Mouse (Mus musculus) adrenal gland, adult 10 weeks (tissue): ENCODE results near the gene Kif26a. TPM values are rescaled to one million over a fixed set of nuclear protein-coding genes. Genes with fewer than 3 reads are reported as not detected.

Source experiments
- polyA plus RNA-seq: library from polyadenylated mRNA; stranded (reverse); fragments of 350-450 nt; fragmentation: Illumina TruSeq; extraction: RNeasy Lipid Tissue Mini Kit (QIAGEN cat#74804); gene quantifications from one replicate; pipeline ENCODE4 v1.2.3, GENCODE M21; 2014; ENCODE audit warnings: low read depth, low replicate concordance

The Kif26a gene
- polyA plus RNA-seq: 0.52 TPM

DNA sequence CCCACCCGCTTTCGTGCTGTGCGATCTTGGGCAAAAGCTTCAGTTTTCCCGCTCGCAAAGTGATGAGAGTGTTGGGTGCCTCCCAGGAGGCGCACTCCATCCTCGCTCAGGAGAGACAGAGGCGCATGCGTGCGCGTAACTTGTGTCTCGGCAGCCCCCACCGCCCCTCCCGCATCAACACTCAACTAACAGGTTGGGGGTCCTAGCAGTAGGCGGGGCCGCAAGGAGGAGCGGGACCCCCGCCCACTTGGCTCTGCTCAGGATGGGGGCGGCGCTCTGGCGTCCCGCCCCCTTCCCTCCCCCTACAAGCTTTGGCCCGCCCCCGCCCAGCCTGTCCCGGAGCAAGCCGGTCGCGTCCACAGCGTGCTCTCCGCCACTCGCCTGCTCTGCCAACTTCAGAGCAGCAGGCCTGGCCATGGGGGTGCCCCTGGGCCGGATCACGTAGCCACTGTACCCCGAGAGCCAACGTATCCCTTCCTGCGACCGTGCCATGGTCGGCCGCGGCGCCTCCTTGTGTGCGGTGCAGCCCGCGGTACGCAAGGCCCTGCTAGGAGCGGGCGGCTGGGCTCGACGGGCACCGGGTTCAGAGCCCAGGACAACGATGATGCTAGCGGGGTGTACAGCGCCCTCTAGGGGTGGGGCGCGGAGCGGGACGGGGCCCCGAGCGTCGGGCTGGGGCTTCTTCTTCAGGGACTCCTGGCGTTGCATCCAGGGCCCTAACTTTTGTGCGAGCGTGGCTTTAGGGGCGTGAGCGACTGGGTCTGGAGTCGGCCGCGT lies at the start of gene Kif26a:
TSS of gene Kif26a (plus strand) at position 334 of the 777 bp plus-strand sequence.

DNA sequence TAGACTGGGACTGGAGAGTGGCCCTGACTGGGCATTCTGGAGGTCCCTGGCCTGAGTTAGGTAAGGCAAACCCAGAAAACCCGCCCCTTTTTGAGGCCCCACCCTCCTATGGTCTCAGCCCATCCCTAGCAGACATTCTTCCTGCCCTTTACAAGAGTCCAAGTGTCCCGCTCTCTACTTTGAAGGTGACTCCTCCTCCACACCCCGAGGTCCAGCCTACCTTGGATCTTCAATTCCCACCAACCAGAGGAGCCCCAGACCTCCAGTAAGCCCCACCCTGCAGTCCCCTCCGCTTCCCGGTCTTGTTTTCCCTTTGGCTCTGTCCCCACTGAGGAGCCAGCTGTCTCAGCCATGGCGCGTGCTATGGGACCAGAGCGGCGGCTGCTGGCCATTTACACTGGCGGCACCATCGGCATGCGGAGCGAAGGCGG lies 39.5 kb upstream of the Kif26a start, which contains the start of gene Aspg:
TSS of gene Aspg (plus strand) at position 139 of the 431 bp plus-strand sequence.

Other genes with a start within 250 kb of the Kif26a start
- 3.4 TPM for gene Ppp1r13b, start 238.1 kb upstream of the Kif26a start, polyA plus RNA-seq
- gene Atp5mpl, start 179.2 kb upstream of the Kif26a start, polyA plus RNA-seq: 635 TPM
- not detected for gene Tdrd9, start 174.6 kb upstream of the Kif26a start, polyA plus RNA-seq
- gene Rd3l, start 164.9 kb upstream of the Kif26a start, polyA plus RNA-seq: not detected
- not detected for gene Aspg, start 39.5 kb upstream of the Kif26a start, polyA plus RNA-seq